Mouse (Mus musculus) brain, embryonic 18.5 days (tissue): ENCODE data around the gene Ergic3.

Experiments used
- DNase-seq: peaks from one replicate; pipeline ENCODE4 v3.0.0-alpha.2; 2012; ENCODE audit warnings: low read depth, low spot score

Ergic3 gene

DNA sequence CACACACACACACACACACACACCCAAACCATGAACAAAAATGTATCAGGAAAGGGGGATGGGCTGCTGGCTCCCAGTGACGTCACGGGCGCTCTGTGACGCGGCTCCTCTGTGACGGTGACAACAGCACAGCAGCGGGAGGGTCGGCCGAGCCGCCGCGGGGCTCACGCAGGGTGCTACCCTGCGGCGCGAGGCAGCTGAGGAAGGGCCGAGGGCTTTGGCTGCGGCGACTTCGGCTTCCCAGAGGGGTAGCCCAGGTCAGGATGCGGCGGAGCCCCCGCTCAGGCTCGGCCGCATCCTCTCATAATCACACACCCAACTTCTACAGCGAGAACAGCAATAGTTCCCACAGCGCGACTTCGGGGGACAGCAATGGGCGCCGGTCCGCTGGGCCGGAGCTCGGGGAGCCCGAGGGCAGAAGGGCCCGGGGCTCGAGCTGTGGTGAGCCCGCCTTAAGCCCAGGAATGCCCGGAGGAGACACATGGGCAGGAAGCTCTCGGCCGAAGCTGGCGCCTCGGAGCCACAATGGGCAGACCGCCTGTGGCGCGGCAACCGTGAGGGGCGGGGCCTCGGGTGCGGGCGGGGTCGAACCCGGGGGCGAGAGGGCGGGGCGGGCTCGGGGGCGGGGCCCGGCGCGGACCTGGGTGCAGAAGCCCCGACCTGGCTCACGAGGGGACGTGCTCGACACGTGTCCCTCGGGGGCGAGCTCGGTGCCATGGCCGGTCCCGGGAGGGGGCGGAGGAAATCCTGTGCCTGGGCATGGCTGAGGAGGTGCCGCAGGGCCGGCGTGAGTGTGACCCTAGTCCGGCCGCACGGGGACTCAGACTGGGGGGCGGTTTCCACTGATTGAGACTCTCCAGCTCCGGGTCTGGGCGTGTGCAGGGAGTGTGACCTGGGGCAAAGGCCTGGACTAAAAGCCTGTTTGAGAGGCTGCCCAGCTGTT is 57.5 kb downstream of the Ergic3 start, which contains the start of gene Spag4:
Gene Spag4, plus strand, starts transcription at position 77 of the 943 bp plus-strand sequence.
- DNase-seq = peak; percentile 24

DNA sequence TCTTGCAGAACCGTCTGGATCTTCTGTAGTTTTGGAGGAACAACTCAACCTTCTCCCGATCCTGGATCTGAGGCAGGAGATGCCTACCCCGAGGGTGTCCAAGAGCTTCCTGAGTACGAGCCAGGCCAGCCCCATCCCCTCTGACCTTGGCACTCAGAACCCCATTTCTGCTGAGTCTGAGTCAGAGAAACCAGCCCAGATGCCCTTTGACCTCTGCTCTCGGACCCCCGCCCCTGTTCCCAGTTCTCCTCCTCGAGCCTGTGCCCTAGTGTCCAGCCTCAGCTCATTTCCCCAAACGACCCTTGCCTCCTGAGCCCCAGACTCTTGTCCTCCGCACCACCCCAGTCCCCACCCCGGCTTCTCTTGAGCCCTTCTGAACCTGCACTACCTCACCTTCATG is 58.3 kb downstream of the Ergic3 start:
- no peak for DNase-seq
